8 mouse cellular contexts compared by ENCODE assay signal in genomic region chr5:74943737-74944403, GRCm38 (mm10).
DNase-seq lines count a peak whose midpoint lies in the region; ATAC-seq and TF ChIP-seq lines count a peak whose summit lies in the region.

No protein-coding gene starts in this region.

- TF ChIP-seq POLR2A in cortical plate, adult 2 months (IDR thresholded peaks at IDR 0.05; ENCODE audit: extremely low read depth, insufficient read depth, low read length), result no peak

- peak; percentile 96 for ATAC-seq in activated CD4-positive, CD25-positive, alpha-beta regulatory T cell, adult 4 months
- peak; percentile 100 for ATAC-seq in inflammation-experienced regulatory T-cells, adult 6 months
- ATAC-seq in megakaryocyte progenitor cell, adult 5-6 weeks (replicated peaks; ENCODE audit: poor library complexity), result peak; percentile 99

- H3K4me3 ChIP-seq in cortical plate, adult 2 months (ENCODE audit: insufficient read depth, low read length), result peak overlapping the region; percentile 1; the same call in 1 of the 2 replicates

- H3K4me1 ChIP-seq in cortical plate, adult 2 months (ENCODE audit: control insufficient read depth, insufficient read depth, low read length), result no peaks in the 10 kb centered on the region

- no peak overlapping the region for H3K27ac ChIP-seq in cortical plate, adult 2 months (ENCODE audit: insufficient read depth, low read length)

- TF ChIP-seq CTCF in cortical plate, adult 2 months (IDR thresholded peaks at IDR 0.05; ENCODE audit: extremely low read depth, insufficient read depth, low read length), result peak; percentile 91

- DNase-seq in gastrocnemius, postnatal 25 days, result peak; percentile 83
- DNase-seq in left cerebral cortex, adult 9 months (ENCODE audit: low spot score in 2 of 2), result peak; percentile 45 to 91
- DNase-seq in right cerebral cortex, postnatal 10 days (ENCODE audit: low spot score in 2 of 2), result peak; percentile 87 to 88
- DNase-seq in urinary bladder, postnatal 14 days (ENCODE audit: low spot score), result peak; percentile 86
